Mouse (Mus musculus): ENCODE results near the gene Ddah1. TPM values are rescaled to one million over a fixed set of nuclear protein-coding genes. Genes with fewer than 3 reads are reported as not detected.
A peak's percentile ranks its signal among the peaks of the same experiment; 100 is the strongest.

The Ddah1 gene
- total and polyA plus RNA-seq, 2 experiments from 2014 or later: 8.1 to 12.4 TPM

DNA sequence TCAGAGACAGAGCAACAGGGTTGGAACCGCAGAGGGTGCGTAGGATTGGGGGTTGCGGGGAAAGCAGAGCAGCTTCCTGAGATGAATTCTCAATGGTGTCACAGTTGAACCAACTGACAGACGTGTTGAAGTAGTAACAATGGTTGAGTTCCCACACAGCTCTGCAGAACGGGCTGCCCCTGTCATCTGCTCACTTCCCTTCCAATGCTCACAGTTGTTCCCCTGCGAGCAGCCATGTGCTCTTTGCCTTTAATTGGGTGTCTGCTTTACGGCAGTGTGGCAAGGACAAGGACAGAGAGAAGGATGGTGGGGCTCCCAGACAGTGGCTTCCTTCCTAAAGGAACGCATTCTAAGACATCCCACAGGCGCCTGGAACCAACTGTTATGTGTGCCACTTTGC is 15.4 kb upstream of the Ddah1 start:
- Histone ChIP-seq H3K27me3 (ENCODE audit: control insufficient read depth, insufficient read depth, low read length) (no peaks in the 10 kb centered on the region), H3K4me2 (ENCODE audit: low read depth, low read length) (no peak overlapping the region), H3K4me3 (ENCODE audit: low read depth, low read length) (no peak overlapping the region), H3K9ac (replicated peaks; ENCODE audit: low read depth, low read length) (no peak overlapping the region), H3K4me1 (ENCODE audit: control insufficient read depth, insufficient read depth) (no peaks in the 10 kb centered on the region), H3K27ac (ENCODE audit: low read depth) (no peak overlapping the region), H3K36me3 (replicated peaks; ENCODE audit: control insufficient read depth, insufficient read depth, low read length) (no peaks in the 10 kb centered on the region), H3K9me3 (replicated peaks; ENCODE audit: control insufficient read depth, low read length) (no peaks in the 10 kb centered on the region)
- DNase-seq (ENCODE audit: low spot score) (no peak), ATAC-seq (ENCODE audit: insufficient read depth, low read depth) (no peak)
- no peak for TF ChIP-seq CTCF (IDR thresholded peaks at IDR 0.05; ENCODE audit: low read depth)
- no peak for TF ChIP-seq EP300 (IDR thresholded peaks at IDR 0.05; ENCODE audit: low read depth)
- 37% methylated on average over 9 of the region's 9 CpGs for WGBS

DNA sequence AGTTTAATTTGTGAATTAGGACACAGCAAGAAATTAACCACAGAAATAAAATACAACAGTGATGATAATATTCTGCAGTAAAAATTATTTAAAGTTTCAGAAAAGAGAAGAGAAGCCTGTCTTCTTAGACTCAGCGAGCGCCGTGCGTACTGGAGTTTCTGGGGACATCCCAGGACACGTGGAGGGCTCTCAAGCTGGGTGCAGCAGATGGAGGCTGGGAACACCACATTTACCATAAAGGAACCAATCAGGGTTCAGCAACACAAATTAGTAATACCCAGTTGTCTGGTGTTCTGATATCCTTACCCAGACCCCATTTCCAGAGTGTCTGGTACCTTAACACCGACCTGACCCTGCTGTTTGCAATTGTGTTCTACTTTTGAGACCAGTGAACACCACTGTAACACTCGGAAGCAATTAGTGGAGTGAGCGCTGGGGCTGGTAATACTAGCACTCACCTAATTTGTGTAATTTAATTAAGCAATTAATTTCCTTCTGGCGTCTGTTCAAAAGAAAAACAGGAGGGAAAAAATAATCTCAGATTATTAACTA is 14.9 kb upstream of the Ddah1 start:
- Histone ChIP-seq H3K9ac (replicated peaks; ENCODE audit: low read depth, low read length) (no peak overlapping the region), H3K9me3 (replicated peaks; ENCODE audit: control insufficient read depth, low read length) (no peaks in the 10 kb centered on the region), H3K36me3 (replicated peaks; ENCODE audit: control insufficient read depth, insufficient read depth, low read length) (no peaks in the 10 kb centered on the region), H3K4me2 (ENCODE audit: low read depth, low read length) (no peak overlapping the region), H3K4me3 (ENCODE audit: low read depth, low read length) (no peak overlapping the region), H3K27ac (ENCODE audit: low read depth) (no peak overlapping the region), H3K4me1 (ENCODE audit: control insufficient read depth, insufficient read depth) (no peaks in the 10 kb centered on the region), H3K27me3 (ENCODE audit: control insufficient read depth, insufficient read depth, low read length) (no peaks in the 10 kb centered on the region)
- WGBS: 84% methylated on average over 9 of the region's 9 CpGs
- no peak for ATAC-seq (ENCODE audit: insufficient read depth, low read depth)
- TF ChIP-seq EP300 (IDR thresholded peaks at IDR 0.05; ENCODE audit: low read depth) (no peak), CTCF (IDR thresholded peaks at IDR 0.05; ENCODE audit: low read depth) (no peak)
- no peak for DNase-seq (ENCODE audit: low spot score)

DNA sequence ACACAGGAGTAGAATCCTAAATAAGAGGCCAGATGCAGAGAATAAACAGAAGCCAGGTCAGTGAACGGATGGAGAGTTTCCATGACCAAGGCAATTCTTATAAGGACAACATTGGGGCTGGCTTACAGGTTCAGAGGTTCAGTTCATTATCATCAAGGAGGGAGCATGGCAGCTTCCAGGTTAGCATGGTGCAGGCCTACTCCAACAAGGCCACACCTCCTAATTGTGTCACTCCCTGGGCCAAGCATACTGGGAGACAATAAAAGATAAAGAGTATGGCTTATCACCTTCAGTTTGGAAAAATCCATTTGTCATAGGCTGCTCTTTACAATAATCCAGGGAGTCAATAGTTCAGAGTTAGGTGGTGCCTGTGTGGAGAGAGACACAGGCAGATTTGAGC is 9.8 kb upstream of the Ddah1 start:
- WGBS: 91% methylated on average over 1 of the region's 1 CpGs
- H3K27me3 ChIP-seq (ENCODE audit: control insufficient read depth, insufficient read depth, low read length): no peaks in the 10 kb centered on the region
- DNase-seq (ENCODE audit: low spot score) (no peak), ATAC-seq (ENCODE audit: insufficient read depth, low read depth) (no peak)
- no peak overlapping the region for H3K4me3 ChIP-seq (ENCODE audit: low read depth, low read length)
- H3K4me2 ChIP-seq (ENCODE audit: low read depth, low read length): no peak overlapping the region
- no peaks in the 10 kb centered on the region for H3K4me1 ChIP-seq (ENCODE audit: control insufficient read depth, insufficient read depth)
- H3K9ac ChIP-seq (replicated peaks; ENCODE audit: low read depth, low read length): no peak overlapping the region
- no peak overlapping the region for H3K27ac ChIP-seq (ENCODE audit: low read depth)
- no peak for TF ChIP-seq EP300 (IDR thresholded peaks at IDR 0.05; ENCODE audit: low read depth)
- TF ChIP-seq CTCF (IDR thresholded peaks at IDR 0.05; ENCODE audit: low read depth): no peak
- no peaks in the 10 kb centered on the region for H3K36me3 ChIP-seq (replicated peaks; ENCODE audit: control insufficient read depth, insufficient read depth, low read length)
- H3K9me3 ChIP-seq (replicated peaks; ENCODE audit: control insufficient read depth, low read length): no peaks in the 10 kb centered on the region

DNA sequence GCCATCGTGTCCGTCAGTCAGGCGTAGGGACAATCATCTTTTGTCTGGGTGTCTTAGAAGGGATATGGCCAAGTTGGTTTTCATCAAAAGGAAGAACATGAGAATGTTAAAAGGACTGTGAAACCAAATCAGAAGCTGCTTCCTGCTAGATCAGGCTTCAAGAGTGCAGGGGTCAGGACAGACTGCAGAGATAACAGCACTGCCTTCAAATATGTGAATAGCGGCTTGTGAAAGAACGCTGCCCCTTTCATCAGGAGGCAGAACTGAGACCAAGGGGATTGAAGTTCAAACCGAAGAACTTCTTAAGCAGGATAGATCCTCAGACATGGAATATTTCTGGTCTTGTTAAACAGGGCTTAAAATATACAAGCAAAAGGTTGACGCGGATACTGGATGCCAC is 2.0 kb upstream of the Ddah1 start:
- H3K4me3 ChIP-seq (ENCODE audit: low read depth, low read length): no peak overlapping the region
- TF ChIP-seq EP300 (IDR thresholded peaks at IDR 0.05; ENCODE audit: low read depth): no peak
- no peak for TF ChIP-seq CTCF (IDR thresholded peaks at IDR 0.05; ENCODE audit: low read depth)

DNA sequence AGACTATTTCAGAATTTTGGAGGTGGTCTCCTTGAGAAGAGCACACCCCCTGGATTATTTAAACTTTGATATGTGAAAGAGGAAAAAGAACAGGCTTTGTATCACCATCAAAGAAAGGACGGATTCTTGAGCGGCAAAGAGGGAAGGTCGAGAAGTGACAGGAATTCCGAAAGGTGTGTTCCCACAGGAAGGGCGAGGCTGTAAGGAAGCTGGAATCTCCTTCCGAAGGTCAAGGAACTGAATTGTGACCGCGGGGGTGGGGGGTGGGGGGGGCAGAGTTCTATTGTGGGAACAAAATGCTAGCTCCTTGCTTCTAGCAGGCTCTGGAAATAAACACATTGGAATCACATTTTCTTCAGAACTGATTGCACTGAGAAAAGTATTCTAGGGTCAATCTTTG is 1.3 kb upstream of the Ddah1 start:
- Histone ChIP-seq H3K36me3 (replicated peaks; ENCODE audit: control insufficient read depth, insufficient read depth, low read length) (no peaks in the 10 kb centered on the region), H3K9me3 (replicated peaks; ENCODE audit: control insufficient read depth, low read length) (no peaks in the 10 kb centered on the region), H3K4me1 (ENCODE audit: control insufficient read depth, insufficient read depth) (peaks cover 20% of the 10 kb centered on the region), H3K9ac (replicated peaks; ENCODE audit: low read depth, low read length) (no peak overlapping the region), H3K27ac (ENCODE audit: low read depth) (no peak overlapping the region), H3K27me3 (ENCODE audit: control insufficient read depth, insufficient read depth, low read length) (peaks cover 16% of the 10 kb centered on the region; the same call in 1 of the 2 replicates), H3K4me2 (ENCODE audit: low read depth, low read length) (no peak overlapping the region), H3K4me3 (ENCODE audit: low read depth, low read length) (no peak overlapping the region)
- WGBS: 50% methylated on average over 8 of the region's 8 CpGs
- ATAC-seq (ENCODE audit: insufficient read depth, low read depth): no peak
- no peak for DNase-seq (ENCODE audit: low spot score)
- TF ChIP-seq EP300 (IDR thresholded peaks at IDR 0.05; ENCODE audit: low read depth) (no peak), CTCF (IDR thresholded peaks at IDR 0.05; ENCODE audit: low read depth) (no peak)

More for the DNA sequence above, 2.0 kb upstream of the Ddah1 start:
- no peaks in the 10 kb centered on the region for H3K9me3 ChIP-seq (replicated peaks; ENCODE audit: control insufficient read depth, low read length)
- no peak overlapping the region for H3K4me2 ChIP-seq (ENCODE audit: low read depth, low read length)
- H3K27ac ChIP-seq (ENCODE audit: low read depth): no peak overlapping the region
- WGBS: 71% methylated on average over 8 of the region's 8 CpGs
- H3K36me3 ChIP-seq (replicated peaks; ENCODE audit: control insufficient read depth, insufficient read depth, low read length): no peaks in the 10 kb centered on the region
- H3K4me1 ChIP-seq (ENCODE audit: control insufficient read depth, insufficient read depth): peaks cover 17% of the 10 kb centered on the region
- DNase-seq (ENCODE audit: low spot score) (no peak), ATAC-seq (ENCODE audit: insufficient read depth, low read depth) (no peak)
- peaks cover 16% of the 10 kb centered on the region; the same call in 1 of the 2 replicates for H3K27me3 ChIP-seq (ENCODE audit: control insufficient read depth, insufficient read depth, low read length)
- no peak overlapping the region for H3K9ac ChIP-seq (replicated peaks; ENCODE audit: low read depth, low read length)

DNA sequence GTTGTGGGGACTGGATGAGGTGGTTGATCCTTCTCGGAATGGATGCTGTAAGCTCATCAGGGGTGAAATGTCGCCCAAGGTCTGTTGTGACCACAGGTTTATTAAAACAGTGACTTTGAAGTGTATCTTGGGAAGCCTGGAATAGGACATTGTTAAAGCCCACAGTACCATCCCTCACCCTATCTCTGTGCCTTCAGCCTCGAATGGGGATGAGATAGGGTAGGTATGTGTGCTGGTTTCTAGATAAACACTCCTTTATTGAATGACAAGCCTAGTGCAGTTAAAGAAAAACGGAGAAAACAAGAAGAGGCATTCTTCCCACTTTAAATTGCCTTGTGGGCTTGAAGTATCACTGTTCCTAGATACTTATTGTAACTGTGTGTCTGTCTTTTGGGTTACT is 631 bp upstream of the Ddah1 start:
- DNase-seq (ENCODE audit: low spot score) (no peak), ATAC-seq (ENCODE audit: insufficient read depth, low read depth) (no peak)
- TF ChIP-seq EP300 (IDR thresholded peaks at IDR 0.05; ENCODE audit: low read depth): no peak
- TF ChIP-seq CTCF (IDR thresholded peaks at IDR 0.05; ENCODE audit: low read depth): no peak
- WGBS: 37% methylated on average over 4 of the region's 4 CpGs
- H3K4me1 ChIP-seq (ENCODE audit: control insufficient read depth, insufficient read depth): peaks cover 20% of the 10 kb centered on the region
- no peak overlapping the region for H3K27ac ChIP-seq (ENCODE audit: low read depth)
- peaks cover 16% of the 10 kb centered on the region; the same call in 1 of the 2 replicates for H3K27me3 ChIP-seq (ENCODE audit: control insufficient read depth, insufficient read depth, low read length)
- H3K36me3 ChIP-seq (replicated peaks; ENCODE audit: control insufficient read depth, insufficient read depth, low read length): no peaks in the 10 kb centered on the region
- peak overlapping the region; percentile 88 for H3K4me2 ChIP-seq (ENCODE audit: low read depth, low read length)
- no peaks in the 10 kb centered on the region for H3K9me3 ChIP-seq (replicated peaks; ENCODE audit: control insufficient read depth, low read length)
- H3K9ac ChIP-seq (replicated peaks; ENCODE audit: low read depth, low read length): no peak overlapping the region
- H3K4me3 ChIP-seq (ENCODE audit: low read depth, low read length): no peak overlapping the region

All from heart, postnatal 0 days (tissue).